Mouse (Mus musculus) brain, embryonic 14.5 days (tissue): Measurements from ENCODE around the gene Trim44. TPM values are rescaled to one million over a fixed set of nuclear protein-coding genes. Genes with fewer than 3 reads are reported as not detected.

Experiments used
- DNase-seq: peaks from one replicate; pipeline ENCODE4 v3.0.0-alpha.2; 2011; ENCODE audit warnings: low read depth
- CTCF ChIP-seq: fragments of 200-500 bp; IDR thresholded peaks from 2 replicates; pipeline ENCODE4 v1.5.1; 2012; ENCODE audit warnings: inconsistent platforms, mild to moderate bottlenecking, moderate library complexity, borderline replicate concordance; ENCODE audit not compliant: insufficient read depth, insufficient read length; ENCODE audit errors: extremely low read depth
- POLR2A ChIP-seq: fragments of 200-500 bp; IDR thresholded peaks from 2 replicates; pipeline ENCODE4 v1.6.1; 2012; ENCODE audit warnings: mild to moderate bottlenecking, inconsistent platforms, borderline replicate concordance; ENCODE audit not compliant: poor library complexity, insufficient read depth, insufficient read length, severe bottlenecking; ENCODE audit errors: extremely low read depth
- polyA plus RNA-seq: library from polyadenylated mRNA; depleted of rRNA; stranded (reverse); fragments of >200 nt; gene quantifications from 2 replicates; pipeline ENCODE4 v1.2.3, GENCODE M21; 2012

The Trim44 gene
- polyA plus RNA-seq, 1 experiment: 110 TPM

DNA sequence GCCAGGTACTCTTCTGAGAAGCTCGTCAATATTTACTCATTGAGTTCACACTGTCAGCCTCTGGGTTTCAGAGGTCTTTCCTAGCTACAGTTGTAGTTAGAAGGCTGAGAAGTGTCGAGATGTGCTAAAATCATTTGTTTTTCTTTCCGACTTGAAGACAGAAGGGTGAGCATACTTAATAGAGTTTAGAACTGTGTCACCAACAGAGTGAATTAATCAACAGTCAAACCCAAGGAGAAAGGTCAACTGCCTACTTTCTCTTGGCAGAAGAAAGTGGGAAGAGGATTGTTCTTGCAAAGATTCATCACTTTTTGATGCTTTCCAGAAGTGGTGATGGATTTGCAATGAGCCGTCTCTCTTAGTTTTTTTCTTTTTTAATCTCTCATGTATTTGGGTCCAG is 39.2 kb upstream of the Trim44 start:
- no peak for DNase-seq
- TF ChIP-seq CTCF (no peak), POLR2A (no peak)

DNA sequence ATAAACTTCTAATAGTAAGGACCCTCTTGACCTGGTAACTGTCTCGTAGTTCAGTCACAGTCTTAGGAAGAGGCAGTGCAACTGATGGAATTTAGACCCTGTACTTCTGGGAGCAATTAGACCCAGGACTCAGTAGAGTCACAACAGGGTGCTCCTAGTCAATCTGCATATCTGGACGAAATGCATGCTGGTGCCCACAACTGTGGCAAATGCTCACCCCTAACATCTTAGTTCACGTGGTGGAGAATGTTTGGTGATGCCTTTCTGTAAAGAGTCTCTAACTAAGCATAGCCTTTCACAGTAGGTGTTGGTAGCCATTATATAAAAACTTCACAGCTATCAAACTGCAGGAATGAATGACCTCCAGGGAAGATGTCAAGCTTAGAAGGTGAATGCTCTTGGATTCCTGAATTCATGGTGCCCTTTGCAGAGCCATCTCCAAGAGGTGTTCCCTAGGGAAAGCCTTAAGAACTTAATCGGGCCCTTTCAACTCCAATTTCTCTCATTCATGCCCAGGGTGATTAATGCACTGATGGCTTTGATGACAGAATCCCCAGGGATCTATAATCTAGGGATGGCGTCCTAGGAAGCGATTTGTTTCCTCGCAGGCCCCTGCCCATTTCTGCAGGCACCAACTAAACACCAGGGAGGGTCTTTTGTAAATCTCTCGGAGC is 29.9 kb upstream of the Trim44 start:
- no peak for DNase-seq
- TF ChIP-seq POLR2A (no peak), CTCF (no peak)

DNA sequence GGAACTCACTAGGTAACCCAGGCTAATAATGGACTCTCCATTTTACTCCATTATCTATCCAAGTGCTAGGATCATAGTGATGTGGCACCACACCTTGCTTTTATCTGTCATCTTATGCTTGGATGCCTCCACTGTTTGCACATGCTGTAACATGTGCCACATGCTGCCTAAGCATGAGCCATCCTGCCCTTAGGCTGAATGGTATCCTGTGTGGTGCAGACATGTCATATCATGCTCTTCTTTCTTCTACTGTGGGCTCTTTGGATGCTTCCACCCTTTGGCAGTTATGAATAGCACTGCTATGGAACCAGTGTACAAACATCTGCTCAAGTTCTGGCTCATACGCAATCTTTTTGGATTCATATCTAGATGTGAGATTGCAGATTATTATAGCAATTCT is 26.3 kb upstream of the Trim44 start:
- TF ChIP-seq POLR2A: no peak
- no peak for TF ChIP-seq CTCF
- no peak for DNase-seq

DNA sequence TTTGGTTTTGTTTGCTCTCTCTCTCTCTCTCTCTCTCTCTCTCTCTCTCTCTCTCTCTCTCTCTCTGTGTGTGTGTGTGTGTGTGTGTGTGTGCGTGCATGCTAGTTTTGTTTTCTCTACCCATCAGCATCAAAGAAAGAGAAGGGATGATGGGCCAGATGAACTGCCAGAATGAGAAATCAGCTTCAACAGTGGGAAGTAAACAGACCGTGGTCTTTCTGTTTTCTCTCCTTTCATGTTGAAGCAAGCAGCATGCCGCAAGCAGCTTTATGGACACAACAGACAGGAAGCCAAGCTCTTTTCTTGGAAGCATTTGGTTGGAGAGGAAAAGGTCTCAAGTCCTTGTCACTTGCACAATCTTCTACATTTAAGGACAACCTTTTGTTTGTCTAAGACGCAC is 23.5 kb upstream of the Trim44 start:
- TF ChIP-seq POLR2A (no peak), CTCF (no peak)
- DNase-seq: no peak

DNA sequence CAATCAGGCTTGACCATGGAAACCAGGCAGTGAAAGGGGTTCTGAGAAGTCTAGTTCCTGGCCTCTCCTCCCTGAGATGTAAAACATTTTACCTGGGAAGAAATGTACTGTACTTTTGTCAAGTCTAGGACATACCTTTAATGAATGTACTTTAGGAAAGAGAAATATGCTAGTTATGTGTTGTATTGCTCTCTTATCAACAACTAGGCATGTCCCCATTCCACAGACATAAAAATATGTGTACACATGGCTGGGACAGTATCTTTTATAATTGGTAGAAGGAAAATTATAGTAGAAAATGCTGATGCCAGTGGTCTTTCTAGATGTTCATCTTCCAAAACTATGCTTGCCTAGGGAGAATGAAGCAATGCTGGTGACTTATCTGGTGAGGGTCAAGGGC is 20.3 kb upstream of the Trim44 start:
- no peak for DNase-seq
- TF ChIP-seq CTCF (no peak), POLR2A (no peak)

DNA sequence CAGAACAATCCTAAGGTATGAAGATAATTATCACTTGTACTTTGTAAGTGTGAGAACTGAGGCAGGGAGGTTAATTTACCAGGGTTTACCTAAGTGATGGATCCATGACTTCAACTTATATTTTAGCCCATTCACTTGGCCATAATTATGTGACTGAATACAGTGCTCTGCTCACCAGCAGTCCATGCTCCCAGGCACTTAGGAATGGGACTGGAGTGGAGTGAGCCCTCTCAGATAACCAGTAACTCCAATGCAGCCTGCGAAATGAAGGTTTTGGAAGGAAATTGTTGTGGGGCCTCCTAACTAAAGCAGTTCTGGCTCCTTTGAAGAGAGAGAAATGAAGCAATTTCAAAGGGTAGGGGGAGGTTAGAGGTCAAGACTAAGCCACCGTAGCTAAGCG is 18.8 kb upstream of the Trim44 start:
- TF ChIP-seq POLR2A (no peak), CTCF (no peak)

DNA sequence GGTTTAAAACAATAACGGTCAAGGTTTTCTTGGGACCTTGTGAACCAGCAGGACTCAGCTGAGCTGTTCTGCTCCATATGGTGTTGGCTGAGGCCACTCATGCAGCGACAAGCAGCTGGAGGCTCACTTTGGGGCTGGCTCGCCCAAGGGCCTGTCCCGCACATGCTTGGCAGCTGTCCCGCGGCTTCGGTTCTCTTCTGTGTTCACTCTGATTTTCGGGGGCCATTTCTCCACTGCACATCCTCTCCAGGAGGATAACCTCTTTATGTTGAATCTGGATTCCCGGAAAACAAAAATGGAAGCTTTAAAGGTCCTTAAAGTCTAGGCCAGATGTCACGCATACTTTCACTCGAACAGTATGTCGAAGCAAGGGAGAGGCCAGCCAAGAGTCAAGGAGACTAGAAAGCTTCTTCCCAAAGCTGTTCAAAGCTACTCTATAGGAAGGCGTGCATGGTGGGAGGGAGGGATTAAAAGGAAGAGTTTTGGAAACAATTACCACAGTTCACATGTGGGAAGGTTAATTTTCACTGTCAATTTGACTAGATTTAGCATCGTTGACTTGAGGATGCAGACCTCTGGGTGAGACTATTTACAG is 8.6 kb upstream of the Trim44 start:
- TF ChIP-seq POLR2A: no peak
- TF ChIP-seq CTCF: no peak
- no peak for DNase-seq

More for the DNA sequence above, 18.8 kb upstream of the Trim44 start:
- no peak for DNase-seq

DNA sequence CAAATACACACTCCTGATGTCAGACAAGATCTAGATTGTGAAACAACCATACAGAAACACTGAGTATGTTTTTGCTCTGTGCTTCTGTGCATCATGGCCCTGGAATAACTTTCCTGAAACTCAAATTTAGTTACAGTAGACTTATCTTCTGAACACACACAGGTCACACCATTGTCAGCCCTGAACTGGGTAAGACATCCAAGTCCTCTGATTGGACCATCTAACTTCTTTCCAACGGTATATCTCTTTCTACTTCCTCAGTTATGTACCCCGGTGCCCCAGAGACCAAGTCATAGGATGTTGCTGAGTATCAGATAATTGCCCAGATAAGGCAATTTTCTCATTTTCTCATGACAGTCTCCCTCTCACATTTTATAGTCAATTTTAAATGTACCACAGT is 5.1 kb upstream of the Trim44 start:
- TF ChIP-seq POLR2A: no peak
- TF ChIP-seq CTCF: no peak
- no peak for DNase-seq

DNA sequence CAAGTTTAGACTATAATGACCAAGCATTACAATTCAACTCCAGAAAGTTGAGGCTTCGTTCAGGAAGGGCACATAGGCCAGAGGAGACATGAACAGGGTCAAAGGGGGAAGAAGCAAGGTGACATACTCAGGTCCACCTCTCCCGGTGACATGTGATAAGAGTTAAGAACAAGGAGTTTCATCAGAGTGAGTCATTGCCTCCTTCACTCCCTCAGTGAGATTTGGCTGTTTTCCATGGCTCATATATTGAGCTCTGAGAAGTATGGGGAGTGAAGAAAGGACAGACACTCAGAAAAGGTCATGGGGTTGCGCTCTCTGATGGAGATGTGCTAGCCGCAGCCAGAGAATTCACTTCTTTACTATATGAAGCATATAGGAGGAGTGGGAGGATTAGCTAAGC is 3.0 kb upstream of the Trim44 start:
- DNase-seq: no peak
- TF ChIP-seq POLR2A (no peak), CTCF (no peak)

DNA sequence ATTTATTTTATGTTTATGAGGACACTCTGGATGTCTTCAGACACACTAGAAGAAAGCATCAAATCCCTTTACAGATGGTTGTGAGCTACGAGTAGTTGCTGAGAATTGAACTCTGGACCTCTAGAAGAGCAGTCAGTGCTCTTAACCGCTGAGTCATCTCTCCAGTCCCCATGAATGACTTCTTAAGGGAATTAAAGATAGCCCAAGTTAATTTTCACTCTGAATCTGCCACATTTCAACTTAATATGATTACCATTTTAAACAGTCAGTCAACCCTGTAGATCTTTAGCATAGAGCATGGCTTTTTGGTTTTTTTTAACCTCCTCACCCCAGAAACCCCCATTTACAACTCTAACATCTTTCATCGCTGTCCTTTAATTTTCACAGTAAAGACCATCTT is 2.1 kb upstream of the Trim44 start:
- no peak for DNase-seq
- no peak for TF ChIP-seq POLR2A

DNA sequence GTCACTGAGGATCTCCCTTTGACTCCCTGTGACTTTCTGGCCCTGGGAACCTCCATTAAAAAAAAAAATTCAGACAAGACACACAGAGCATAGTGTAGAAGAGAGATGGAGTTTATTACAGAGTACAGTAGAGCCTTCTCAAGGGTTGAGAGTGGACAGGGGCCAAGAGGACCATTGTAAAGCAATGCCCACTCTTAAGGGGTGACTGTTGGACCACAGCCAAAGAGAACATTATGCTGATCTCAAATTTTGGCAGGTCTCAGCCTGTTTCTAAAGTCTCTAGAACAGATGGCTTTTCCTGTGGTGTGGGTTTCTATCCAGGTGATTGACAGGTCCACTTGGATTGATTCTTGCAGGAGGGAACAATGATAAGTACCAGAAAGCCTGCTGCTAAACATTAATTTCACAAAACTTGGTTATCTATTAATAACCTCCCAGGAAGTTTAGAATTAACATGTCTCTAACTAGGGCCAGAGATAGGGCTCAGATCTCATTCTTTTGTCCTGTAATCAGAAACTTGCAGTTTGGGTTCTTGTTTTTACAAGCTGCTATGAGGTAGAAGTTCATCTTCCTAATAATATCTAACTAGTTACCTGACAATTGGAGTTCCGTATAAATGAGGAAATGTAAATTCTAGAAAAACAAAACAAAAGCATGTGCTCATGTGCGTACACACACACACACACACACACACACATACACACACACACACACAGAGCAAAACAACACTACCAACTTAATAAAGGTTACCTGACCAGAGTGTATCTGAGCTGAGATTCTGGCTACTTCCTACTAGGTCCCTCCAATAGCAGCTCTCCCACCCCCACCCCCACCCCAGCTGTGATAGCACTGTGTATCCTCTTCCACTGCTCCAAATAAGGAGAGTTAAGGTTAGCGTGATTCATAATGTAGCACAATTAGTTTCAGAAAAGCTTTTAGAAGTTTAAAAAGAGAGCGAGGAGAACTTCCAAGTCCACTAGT is 1.0 kb downstream of the Trim44 start:
- DNase-seq: peak; percentile 92
- no peak for TF ChIP-seq POLR2A
- TF ChIP-seq CTCF: no peak

DNA sequence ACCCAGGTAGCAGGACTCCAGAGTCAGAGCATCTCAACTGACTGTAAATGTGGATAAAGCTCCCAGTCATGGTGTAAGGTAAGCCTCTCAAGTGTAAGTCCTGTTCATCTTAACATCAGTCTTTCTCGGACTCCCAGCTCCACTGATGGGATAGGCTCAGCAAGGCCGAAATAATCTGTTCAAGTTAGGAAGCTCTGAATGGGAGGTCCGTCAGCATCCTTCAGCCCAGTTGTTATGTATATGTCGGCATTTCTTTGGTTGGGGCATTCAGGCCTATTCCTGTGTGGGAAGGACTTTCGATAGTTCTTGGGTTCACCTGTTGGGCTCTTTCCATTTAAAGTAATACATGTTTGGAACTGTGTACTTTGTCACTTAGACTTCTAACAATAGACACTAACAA is 3.6 kb downstream of the Trim44 start:
- no peak for DNase-seq
- TF ChIP-seq CTCF (no peak), POLR2A (no peak)

DNA sequence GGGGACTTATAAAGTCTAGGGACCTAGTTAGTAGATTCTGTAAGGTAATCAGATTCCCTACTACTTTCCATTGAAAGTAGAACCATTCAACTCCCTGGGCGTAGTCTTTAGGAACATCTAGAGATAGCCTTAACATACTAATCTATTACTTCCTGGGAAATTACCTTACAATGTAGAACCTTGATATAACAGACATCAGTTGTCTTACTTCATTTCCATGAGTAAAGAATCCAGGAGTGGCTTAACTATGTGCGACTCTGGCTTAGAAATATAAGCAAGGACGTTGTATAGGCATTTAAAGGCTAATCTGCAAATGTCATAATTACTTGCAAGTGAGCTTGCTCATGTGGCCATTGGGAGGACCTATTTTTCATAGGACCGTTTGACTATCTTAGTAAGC is 4.3 kb downstream of the Trim44 start:
- TF ChIP-seq POLR2A (no peak), CTCF (no peak)
- no peak for DNase-seq
